Mouse (Mus musculus): ENCODE measurements around the gene Ccnj. TPM values are rescaled to one million over a fixed set of nuclear protein-coding genes. Genes with fewer than 3 reads are reported as not detected.

Ccnj gene
- 2.4 and 2.7 TPM in 2 replicates for total RNA-seq (2014; rRNA removed; ENCODE audit: low replicate concordance)
- polyA plus RNA-seq (2015; fragmentation: Nextera tagmentation; extraction: Ambion mirVana): 4.1 and 5.0 TPM in 2 replicates

GRCm38 (mm10) chr19:40830703-40831415 is at the start of gene Ccnj:
Ccnj (plus strand) TSS chr19:40831279.
- WGBS: under 1% methylated on average over 66 of the region's 71 CpGs

GRCm38 (mm10) chr19:40788004-40788714 is 42.9 kb upstream of the Ccnj start:
- Histone ChIP-seq H3K36me3 (replicated peaks; ENCODE audit: control insufficient read depth, insufficient read depth, low read length) (no peaks in the 10 kb centered on the region), H3K27me3 (ENCODE audit: control insufficient read depth, insufficient read depth, low read length) (no peaks in the 10 kb centered on the region), H3K4me2 (ENCODE audit: low read depth, low read length) (no peak overlapping the region), H3K9me3 (replicated peaks; ENCODE audit: control insufficient read depth, low read length) (no peaks in the 10 kb centered on the region), H3K4me3 (ENCODE audit: low read depth, low read length) (no peak overlapping the region), H3K9ac (replicated peaks; ENCODE audit: low read depth, low read length) (no peak overlapping the region), H3K27ac (ENCODE audit: low read depth) (no peak overlapping the region), H3K4me1 (ENCODE audit: control insufficient read depth, insufficient read depth) (no peaks in the 10 kb centered on the region)
- WGBS: 62% methylated on average over 15 of the region's 15 CpGs
- ATAC-seq (ENCODE audit: insufficient read depth, low read depth) (no peak), DNase-seq (ENCODE audit: low spot score) (no peak)
- no peak for TF ChIP-seq CTCF (IDR thresholded peaks at IDR 0.05; ENCODE audit: low read depth)
- TF ChIP-seq EP300 (IDR thresholded peaks at IDR 0.05; ENCODE audit: low read depth): no peak

More at GRCm38 (mm10) chr19:40830703-40831415, at the start of gene Ccnj:
- Histone ChIP-seq H3K9me3 (replicated peaks; ENCODE audit: control insufficient read depth, low read length) (no peaks in the 10 kb centered on the region), H3K27ac (ENCODE audit: low read depth) (peak within 1 kb of the TSS; percentile 80), H3K4me1 (ENCODE audit: control insufficient read depth, insufficient read depth) (peaks cover 14% of the 10 kb centered on the region), H3K4me2 (ENCODE audit: low read depth, low read length) (peak within 1 kb of the TSS; percentile 86), H3K36me3 (replicated peaks; ENCODE audit: control insufficient read depth, insufficient read depth, low read length) (no peaks in the 10 kb centered on the region), H3K27me3 (ENCODE audit: control insufficient read depth, insufficient read depth, low read length) (0 out of 2 replicates have a peak, but pooled peaks cover 5% of the 10 kb centered on the region), H3K4me3 (ENCODE audit: low read depth, low read length) (peak within 1 kb of the TSS; percentile 81), H3K9ac (replicated peaks; ENCODE audit: low read depth, low read length) (peak within 1 kb of the TSS; percentile 91)
- peak; percentile 79 for DNase-seq (ENCODE audit: low spot score)
- TF ChIP-seq CTCF (IDR thresholded peaks at IDR 0.05; ENCODE audit: low read depth) (no peak), EP300 (IDR thresholded peaks at IDR 0.05; ENCODE audit: low read depth) (peak; percentile 61; the same call in 1 of the 2 replicates)
- peak; percentile 97 for ATAC-seq (ENCODE audit: insufficient read depth, low read depth)

GRCm38 (mm10) chr19:40788715-40789084 is 42.4 kb upstream of the Ccnj start:
- Histone ChIP-seq H3K4me1 (ENCODE audit: control insufficient read depth, insufficient read depth) (no peaks in the 10 kb centered on the region), H3K9me3 (replicated peaks; ENCODE audit: control insufficient read depth, low read length) (no peaks in the 10 kb centered on the region), H3K36me3 (replicated peaks; ENCODE audit: control insufficient read depth, insufficient read depth, low read length) (no peaks in the 10 kb centered on the region), H3K9ac (replicated peaks; ENCODE audit: low read depth, low read length) (no peak overlapping the region), H3K4me2 (ENCODE audit: low read depth, low read length) (no peak overlapping the region), H3K4me3 (ENCODE audit: low read depth, low read length) (no peak overlapping the region), H3K27ac (ENCODE audit: low read depth) (no peak overlapping the region), H3K27me3 (ENCODE audit: control insufficient read depth, insufficient read depth, low read length) (no peaks in the 10 kb centered on the region)
- ATAC-seq (ENCODE audit: insufficient read depth, low read depth) (no peak), DNase-seq (ENCODE audit: low spot score) (no peak)
- TF ChIP-seq EP300 (IDR thresholded peaks at IDR 0.05; ENCODE audit: low read depth): no peak
- no peak for TF ChIP-seq CTCF (IDR thresholded peaks at IDR 0.05; ENCODE audit: low read depth)
- WGBS: 54% methylated on average over 2 of the region's 2 CpGs

- WGBS: 39% methylated on average over 7 of the region's 7 CpGs
These were observed 25.8 kb upstream of the Ccnj start for GRCm38 (mm10) chr19:40805176-40805737.

GRCm38 (mm10) chr19:40809858-40810257 is 21.2 kb upstream of the Ccnj start:
- no peaks in the 10 kb centered on the region for H3K36me3 ChIP-seq (replicated peaks; ENCODE audit: control insufficient read depth, insufficient read depth, low read length)
- no peak overlapping the region for H3K9ac ChIP-seq (replicated peaks; ENCODE audit: low read depth, low read length)
- no peaks in the 10 kb centered on the region for H3K9me3 ChIP-seq (replicated peaks; ENCODE audit: control insufficient read depth, low read length)
- H3K4me3 ChIP-seq (ENCODE audit: low read depth, low read length): no peak overlapping the region
- WGBS: 77% methylated on average over 7 of the region's 7 CpGs
- ATAC-seq (ENCODE audit: insufficient read depth, low read depth) (no peak), DNase-seq (ENCODE audit: low spot score) (no peak)
- no peaks in the 10 kb centered on the region for H3K27me3 ChIP-seq (ENCODE audit: control insufficient read depth, insufficient read depth, low read length)
- no peaks in the 10 kb centered on the region for H3K4me1 ChIP-seq (ENCODE audit: control insufficient read depth, insufficient read depth)
- no peak for TF ChIP-seq CTCF (IDR thresholded peaks at IDR 0.05; ENCODE audit: low read depth)
- no peak for TF ChIP-seq EP300 (IDR thresholded peaks at IDR 0.05; ENCODE audit: low read depth)
- H3K4me2 ChIP-seq (ENCODE audit: low read depth, low read length): no peak overlapping the region
- H3K27ac ChIP-seq (ENCODE audit: low read depth): no peak overlapping the region

More at GRCm38 (mm10) chr19:40805176-40805737, 25.8 kb upstream of the Ccnj start:
- Histone ChIP-seq H3K27ac (ENCODE audit: low read depth) (no peak overlapping the region), H3K36me3 (replicated peaks; ENCODE audit: control insufficient read depth, insufficient read depth, low read length) (no peaks in the 10 kb centered on the region), H3K9me3 (replicated peaks; ENCODE audit: control insufficient read depth, low read length) (no peaks in the 10 kb centered on the region), H3K4me3 (ENCODE audit: low read depth, low read length) (no peak overlapping the region), H3K4me1 (ENCODE audit: control insufficient read depth, insufficient read depth) (no peaks in the 10 kb centered on the region), H3K4me2 (ENCODE audit: low read depth, low read length) (no peak overlapping the region), H3K9ac (replicated peaks; ENCODE audit: low read depth, low read length) (no peak overlapping the region), H3K27me3 (ENCODE audit: control insufficient read depth, insufficient read depth, low read length) (no peaks in the 10 kb centered on the region)
- ATAC-seq (ENCODE audit: insufficient read depth, low read depth) (no peak), DNase-seq (ENCODE audit: low spot score) (no peak)
- TF ChIP-seq EP300 (IDR thresholded peaks at IDR 0.05; ENCODE audit: low read depth): no peak
